Mouse (Mus musculus) hindbrain, embryonic 12.5 days (tissue): ENCODE measurements around the gene Tbc1d14. TPM values are rescaled to one million over a fixed set of nuclear protein-coding genes. Genes with fewer than 3 reads are reported as not detected.
A peak's percentile ranks its signal among the peaks of the same experiment; 100 is the strongest.

Experiments
- ATAC-seq: fragments of 200-750 bp; cut with Nextera tagmentation; 2 replicates; pipeline ENCODE4 v1.8.0; 2017; ENCODE audit warnings: moderate TSS enrichment; ENCODE audit not compliant: low FRiP score
- H3K27ac ChIP-seq: fragments of 300-500 bp; sonication (generic); 2 replicates; pipeline ENCODE4 v1.5.1; 2016; ENCODE audit warnings: mild to moderate bottlenecking
- H3K27me3 ChIP-seq: fragments of 300-500 bp; sonication (generic); 2 replicates; pipeline ENCODE4 v1.6.1; 2016; ENCODE audit warnings: mild to moderate bottlenecking
- H3K36me3 ChIP-seq: fragments of 300-500 bp; sonication (generic); 2 replicates; pipeline ENCODE4 v1.6.1; 2016; ENCODE audit warnings: mild to moderate bottlenecking
- H3K4me1 ChIP-seq: fragments of 300-500 bp; sonication (generic); 2 replicates; pipeline ENCODE4 v1.6.1; 2016
- H3K4me2 ChIP-seq: fragments of 300-500 bp; sonication (generic); replicated peaks from 2 replicates; pipeline ENCODE4 v1.6.1; 2016; ENCODE audit warnings: mild to moderate bottlenecking
- H3K4me3 ChIP-seq: fragments of 300-500 bp; sonication (generic); 2 replicates; pipeline ENCODE4 v1.5.1; 2016; ENCODE audit warnings: mild to moderate bottlenecking
- H3K9ac ChIP-seq: fragments of 300-500 bp; sonication (generic); 2 replicates; pipeline ENCODE4 v1.6.1; 2016; ENCODE audit warnings: mild to moderate bottlenecking, moderate library complexity
- H3K9me3 ChIP-seq: fragments of 300-500 bp; sonication (generic); replicated peaks from 2 replicates; pipeline ENCODE4 v1.6.1; 2016; ENCODE audit warnings: mild to moderate bottlenecking
- WGBS: fragments of 180-500 bp; shearing (Covaris S2); methylation state at CpG from one replicate; pipeline ENCODE4 v1.1.7; 2016; 5-methylcytosine and 5-hydroxymethylcytosine counted together
- polyA plus RNA-seq: library from polyadenylated mRNA; unstranded; fragments of >200 nt; fragmentation: Nextera tagmentation; extraction: Ambion mirVana; gene quantifications from 2 replicates; pipeline ENCODE4 v1.2.1, GENCODE M21; 2016

Gene Tbc1d14
- polyA plus RNA-seq, 1 experiment from 2014 or later = 56.2 TPM

- ATAC-seq = no peak
- no peak overlapping the region for H3K4me2 ChIP-seq
- peaks cover 85% of the 10 kb centered on the region for H3K36me3 ChIP-seq
- no peak overlapping the region for H3K9ac ChIP-seq
- no peaks in the 10 kb centered on the region for H3K9me3 ChIP-seq
- no peak overlapping the region for H3K27ac ChIP-seq
- WGBS = 84% methylated on average over 3 of the region's 3 CpGs
- H3K4me1 ChIP-seq = no peaks in the 10 kb centered on the region
- H3K27me3 ChIP-seq = no peaks in the 10 kb centered on the region
- H3K4me3 ChIP-seq = no peak overlapping the region
Measured at GRCm38 (mm10) chr5:36519751-36520150, 73.3 kb downstream of the Tbc1d14 start.

- Histone ChIP-seq H3K4me1 (no peaks in the 10 kb centered on the region), H3K27ac (no peak overlapping the region), H3K9me3 (no peaks in the 10 kb centered on the region), H3K9ac (no peak overlapping the region), H3K4me2 (no peak overlapping the region), H3K4me3 (no peak overlapping the region), H3K36me3 (peaks cover 81% of the 10 kb centered on the region), H3K27me3 (no peaks in the 10 kb centered on the region)
- 90% methylated on average over 3 of the region's 3 CpGs for WGBS
- no peak for ATAC-seq
Measured at GRCm38 (mm10) chr5:36517596-36517995, 75.5 kb downstream of the Tbc1d14 start.

DNA sequence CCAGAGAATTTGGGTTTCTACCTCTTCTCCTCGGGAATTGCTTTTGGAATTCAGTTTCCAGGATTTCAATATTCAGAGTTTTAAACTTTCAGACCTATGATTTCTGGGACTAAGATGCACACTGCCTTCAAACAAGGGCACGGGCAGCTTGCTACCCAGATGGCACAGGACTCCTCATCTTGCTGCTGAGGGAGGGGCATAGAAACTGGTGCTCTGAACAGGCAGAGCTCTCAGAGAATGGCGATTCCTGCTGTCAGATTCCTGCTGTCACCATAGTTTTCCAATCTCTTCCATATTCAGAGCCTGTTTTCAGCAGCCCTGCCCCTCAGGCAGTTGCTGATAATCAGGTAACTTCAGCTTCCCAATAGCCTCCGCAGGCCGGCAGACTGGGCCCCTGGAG lies 77.5 kb downstream of the Tbc1d14 start:
- Histone ChIP-seq H3K27me3 (no peaks in the 10 kb centered on the region), H3K4me1 (no peaks in the 10 kb centered on the region), H3K9ac (no peak overlapping the region), H3K4me2 (no peak overlapping the region), H3K4me3 (no peak overlapping the region), H3K27ac (no peak overlapping the region), H3K36me3 (peaks cover 88% of the 10 kb centered on the region), H3K9me3 (no peaks in the 10 kb centered on the region)
- 92% methylated on average over 5 of the region's 5 CpGs for WGBS
- no peak for ATAC-seq

DNA sequence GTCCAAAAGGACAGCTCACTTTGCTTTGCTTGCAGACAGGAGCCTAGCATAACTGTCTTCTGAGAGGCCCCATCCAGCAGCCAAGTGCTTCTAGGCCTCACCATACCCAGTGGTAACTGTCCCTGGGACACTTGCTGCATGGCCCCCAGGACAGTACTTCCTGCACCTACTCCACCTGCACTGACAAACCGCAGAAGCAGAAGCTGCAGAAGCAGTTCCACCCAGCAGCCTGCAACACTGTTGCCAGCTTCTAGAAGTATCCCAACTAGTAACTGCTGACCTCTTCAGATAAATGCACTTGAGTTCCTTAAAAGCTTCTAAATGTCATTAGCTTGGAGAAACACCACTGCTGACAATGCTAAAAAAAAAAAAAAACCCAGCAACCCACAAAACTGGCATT lies 78.0 kb downstream of the Tbc1d14 start:
- H3K4me2 ChIP-seq = no peak overlapping the region
- WGBS = 93% methylated on average over 1 of the region's 1 CpGs
- peaks cover 88% of the 10 kb centered on the region for H3K36me3 ChIP-seq

GRCm38 (mm10) chr5:36510956-36511355 lies 82.1 kb downstream of the Tbc1d14 start:
- Histone ChIP-seq H3K36me3 (peaks cover 83% of the 10 kb centered on the region), H3K4me3 (no peak overlapping the region), H3K27me3 (no peaks in the 10 kb centered on the region), H3K4me1 (no peaks in the 10 kb centered on the region), H3K27ac (no peak overlapping the region), H3K9ac (no peak overlapping the region), H3K4me2 (no peak overlapping the region), H3K9me3 (no peaks in the 10 kb centered on the region)
- ATAC-seq = no peak
- WGBS = 97% methylated on average over 2 of the region's 2 CpGs

More for the DNA sequence above, 78.0 kb downstream of the Tbc1d14 start:
- ATAC-seq = no peak
- Histone ChIP-seq H3K9ac (no peak overlapping the region), H3K9me3 (no peaks in the 10 kb centered on the region), H3K4me1 (no peaks in the 10 kb centered on the region), H3K27ac (no peak overlapping the region), H3K4me3 (no peak overlapping the region), H3K27me3 (no peaks in the 10 kb centered on the region)

DNA sequence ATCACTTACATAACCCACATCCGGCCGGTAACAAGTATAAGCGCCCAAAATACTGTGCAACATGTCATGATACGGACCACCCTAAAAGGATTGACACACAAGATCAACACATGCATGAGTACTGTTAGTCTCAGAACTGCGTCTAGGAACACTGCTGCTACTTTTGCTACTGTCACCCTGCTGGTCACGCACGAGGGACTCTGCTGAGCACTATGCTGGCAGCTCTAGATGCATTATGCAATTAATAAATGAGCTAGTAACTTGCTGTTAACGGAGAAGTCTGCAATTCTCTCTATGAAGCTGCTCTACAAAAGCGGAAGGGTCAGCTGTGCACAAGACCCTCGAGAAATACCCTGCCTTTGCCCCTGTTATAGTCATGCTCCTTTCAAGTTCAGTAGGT lies 84.7 kb downstream of the Tbc1d14 start:
- no peaks in the 10 kb centered on the region for H3K4me1 ChIP-seq
- no peaks in the 10 kb centered on the region for H3K9me3 ChIP-seq
- peaks cover 90% of the 10 kb centered on the region for H3K36me3 ChIP-seq
- no peaks in the 10 kb centered on the region for H3K27me3 ChIP-seq
- no peak overlapping the region for H3K9ac ChIP-seq
- no peak overlapping the region for H3K4me2 ChIP-seq
- no peak for ATAC-seq
- no peak overlapping the region for H3K4me3 ChIP-seq
- 94% methylated on average over 10 of the region's 10 CpGs for WGBS
- no peak overlapping the region for H3K27ac ChIP-seq

- no peak for ATAC-seq
- H3K36me3 ChIP-seq = peaks cover 89% of the 10 kb centered on the region
- no peaks in the 10 kb centered on the region for H3K4me1 ChIP-seq
- H3K9ac ChIP-seq = no peak overlapping the region
- no peaks in the 10 kb centered on the region for H3K9me3 ChIP-seq
- no peak overlapping the region for H3K4me2 ChIP-seq
- no peaks in the 10 kb centered on the region for H3K27me3 ChIP-seq
- H3K27ac ChIP-seq = no peak overlapping the region
- 78% methylated on average over 5 of the region's 5 CpGs for WGBS
- no peak overlapping the region for H3K4me3 ChIP-seq
Measured at GRCm38 (mm10) chr5:36505643-36506042, 87.4 kb downstream of the Tbc1d14 start.

DNA sequence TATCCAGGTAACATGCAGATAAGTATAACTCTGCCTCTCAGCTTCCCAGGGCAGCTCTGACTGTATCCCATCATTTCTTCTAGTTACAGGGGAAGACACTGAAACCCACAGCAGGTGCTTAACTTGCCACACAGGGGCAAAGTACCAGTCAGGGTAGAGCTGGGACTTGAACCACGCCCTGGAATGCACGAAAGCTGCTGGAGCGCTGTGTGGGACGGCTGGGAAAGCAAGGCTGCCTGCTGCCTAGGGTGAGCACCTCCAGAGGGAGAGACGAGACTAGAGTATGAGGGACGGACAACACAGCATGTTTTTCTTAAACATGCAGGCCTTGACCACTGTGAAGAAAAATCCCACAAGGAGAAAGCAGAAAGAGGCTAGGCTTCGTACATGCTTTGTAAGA lies 87.8 kb downstream of the Tbc1d14 start:
- Histone ChIP-seq H3K4me2 (no peak overlapping the region), H3K4me3 (no peak overlapping the region), H3K27ac (no peak overlapping the region), H3K4me1 (no peaks in the 10 kb centered on the region), H3K9me3 (no peaks in the 10 kb centered on the region), H3K27me3 (no peaks in the 10 kb centered on the region), H3K36me3 (peaks cover 89% of the 10 kb centered on the region), H3K9ac (no peak overlapping the region)
- no peak for ATAC-seq
- 90% methylated on average over 7 of the region's 7 CpGs for WGBS

- no peak for ATAC-seq
- Histone ChIP-seq H3K4me3 (no peak overlapping the region), H3K4me1 (no peaks in the 10 kb centered on the region), H3K36me3 (peaks cover 69% of the 10 kb centered on the region), H3K4me2 (no peak overlapping the region), H3K27ac (no peak overlapping the region), H3K27me3 (no peaks in the 10 kb centered on the region), H3K9ac (no peak overlapping the region), H3K9me3 (no peaks in the 10 kb centered on the region)
- 91% methylated on average over 9 of the region's 9 CpGs for WGBS
Measured at GRCm38 (mm10) chr5:36494709-36495108, 98.4 kb downstream of the Tbc1d14 start.

- H3K27me3 ChIP-seq = no peaks in the 10 kb centered on the region
- H3K27ac ChIP-seq = no peak overlapping the region
- H3K4me2 ChIP-seq = no peak overlapping the region
- no peaks in the 10 kb centered on the region for H3K4me1 ChIP-seq
- H3K9ac ChIP-seq = no peak overlapping the region
- no peak for ATAC-seq
- no peak overlapping the region for H3K4me3 ChIP-seq
- no peaks in the 10 kb centered on the region for H3K9me3 ChIP-seq
- 90% methylated on average over 6 of the region's 6 CpGs for WGBS
- peaks cover 65% of the 10 kb centered on the region for H3K36me3 ChIP-seq
Measured at GRCm38 (mm10) chr5:36493919-36494318, 99.2 kb downstream of the Tbc1d14 start.

DNA sequence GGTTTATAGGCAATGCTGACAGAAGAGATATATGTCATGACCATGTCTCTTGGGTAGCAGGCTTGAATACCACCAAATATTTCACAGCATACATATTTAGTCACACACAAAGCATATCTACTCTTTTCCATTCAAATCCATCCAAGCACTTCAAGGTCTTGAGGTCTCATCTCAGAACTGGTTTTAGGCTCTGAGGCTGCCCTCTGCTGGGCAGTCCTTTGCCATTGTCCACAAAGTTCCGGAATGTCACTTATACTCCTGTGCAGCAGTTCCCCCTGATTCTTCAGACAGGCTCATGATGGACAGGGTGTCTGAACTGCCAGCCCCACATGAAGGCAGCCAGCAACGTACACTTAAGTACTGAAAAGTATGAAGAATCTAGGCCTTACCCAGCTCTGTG lies 103.9 kb downstream of the Tbc1d14 start:
- no peak overlapping the region for H3K4me3 ChIP-seq
- no peak overlapping the region for H3K9ac ChIP-seq
- H3K9me3 ChIP-seq = no peaks in the 10 kb centered on the region
- H3K4me1 ChIP-seq = peaks cover 11% of the 10 kb centered on the region
- no peak overlapping the region for H3K27ac ChIP-seq
- ATAC-seq = no peak
- H3K4me2 ChIP-seq = no peak overlapping the region
- peaks cover 9% of the 10 kb centered on the region for H3K27me3 ChIP-seq
- WGBS = 55% methylated on average over 2 of the region's 2 CpGs
- peaks cover 33% of the 10 kb centered on the region for H3K36me3 ChIP-seq

- ATAC-seq = no peak
- 0 out of 2 replicates have a peak overlapping the region, but pooled peaks have one; percentile 59 for H3K9ac ChIP-seq
- H3K4me3 ChIP-seq = peak overlapping the region; percentile 80
- no peak overlapping the region for H3K27ac ChIP-seq
- 44% methylated on average over 19 of the region's 19 CpGs for WGBS
- peaks cover 9% of the 10 kb centered on the region for H3K27me3 ChIP-seq
- H3K36me3 ChIP-seq = no peaks in the 10 kb centered on the region
- H3K9me3 ChIP-seq = no peaks in the 10 kb centered on the region
- H3K4me1 ChIP-seq = peaks cover 37% of the 10 kb centered on the region
- peak overlapping the region; percentile 84 for H3K4me2 ChIP-seq
Measured at GRCm38 (mm10) chr5:36485306-36485705, 107.8 kb downstream of the Tbc1d14 start.

- under 1% methylated on average over 68 of the region's 97 CpGs for WGBS
- Histone ChIP-seq H3K27ac (peak within 1 kb of the TSS; percentile 82), H3K9me3 (no peaks in the 10 kb centered on the region), H3K27me3 (peaks cover 9% of the 10 kb centered on the region), H3K9ac (peak within 1 kb of the TSS; percentile 94), H3K4me3 (peak within 1 kb of the TSS; percentile 80), H3K4me1 (peaks cover 47% of the 10 kb centered on the region), H3K36me3 (no peaks in the 10 kb centered on the region), H3K4me2 (peak within 1 kb of the TSS; percentile 84)
- peak; percentile 98 for ATAC-seq
Measured at GRCm38 (mm10) chr5:36484171-36484990, 108.7 kb downstream of the Tbc1d14 start, which contains the start of the genes Tada2b and Ccdc96. TSS of gene Tada2b (minus strand) at chr5:36484285. TSS of gene Ccdc96 (plus strand) at chr5:36484588.
